Mouse (Mus musculus): ENCODE results near the gene Rhbdd1. TPM values are rescaled to one million over a fixed set of nuclear protein-coding genes. Genes with fewer than 3 reads are reported as not detected.
A peak's percentile ranks its signal among the peaks of the same experiment; 100 is the strongest.

The Rhbdd1 gene
- total RNA-seq, 2 experiments from 2014 or later = 6.3 to 7.1 TPM

DNA sequence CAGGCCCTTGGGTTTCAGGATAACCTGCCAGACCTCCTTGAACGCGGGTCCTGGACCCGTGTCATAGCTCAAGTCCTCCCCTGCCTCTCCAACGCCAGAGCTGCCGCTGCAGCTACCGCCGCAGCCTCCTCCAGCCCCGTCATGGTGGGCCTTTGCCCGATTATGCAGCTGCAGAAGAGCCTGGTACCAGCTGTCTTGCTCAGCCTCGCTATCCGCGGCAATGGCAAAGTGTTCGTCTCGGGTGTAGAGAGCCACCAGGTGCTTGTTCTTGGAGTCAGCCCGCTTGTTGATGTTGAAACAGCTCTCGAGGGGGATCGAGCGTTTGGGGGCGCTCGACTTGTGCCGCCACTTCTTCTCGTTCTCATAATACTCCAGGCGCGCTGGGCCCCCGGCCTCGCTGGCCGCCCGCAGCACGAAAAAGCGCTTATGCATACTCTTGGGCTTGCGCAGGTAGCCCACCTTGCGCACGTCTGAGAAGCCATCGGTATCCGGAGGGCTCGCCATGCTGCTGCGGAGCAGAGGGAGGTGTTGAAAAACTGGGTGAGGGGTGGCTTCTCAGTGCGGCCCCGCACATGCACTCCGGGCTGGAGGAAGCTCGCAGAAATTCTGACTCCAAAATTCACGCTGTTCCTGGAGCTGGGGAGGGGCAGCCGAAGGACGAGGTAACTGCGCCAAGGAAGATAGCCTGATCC is 26.1 kb upstream of the Rhbdd1 start:
- intact Hi-C loops (cut with DNase I) = loop anchor here (2.0 to 10.0 kb wide), 5 partner anchors 142 to 695 kb away; no protein-coding TSS in a partner anchor
- DNase-seq (ENCODE audit: low spot score in 2 of 2) = peak; percentile 79 to 80

DNA sequence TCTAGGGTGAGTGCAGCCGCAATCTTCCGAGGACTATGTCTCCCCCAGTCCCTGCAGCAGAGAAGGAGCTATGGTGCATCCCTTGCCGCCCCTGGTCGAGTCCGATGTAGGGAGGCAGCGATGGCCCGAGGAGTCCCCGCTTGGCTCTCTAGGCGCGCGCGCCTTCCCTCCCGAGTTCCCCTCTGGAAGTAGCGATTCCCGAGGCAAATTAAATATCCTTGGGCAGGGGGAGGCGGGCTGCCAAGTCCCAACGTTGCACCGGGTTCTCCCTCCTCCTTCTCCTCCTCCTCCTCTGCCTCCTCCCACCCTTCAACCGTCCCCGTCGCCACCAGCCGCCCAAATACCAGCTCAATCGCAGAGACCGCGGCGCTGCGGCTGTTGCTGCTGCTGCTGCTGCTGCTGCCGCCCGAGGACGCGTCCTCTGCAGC is 25.5 kb upstream of the Rhbdd1 start:
- intact Hi-C loops (cut with DNase I) = loop anchor here (1.0 to 10.0 kb wide), 5 partner anchors 7 to 696 kb away; no protein-coding TSS in a partner anchor
- DNase-seq (ENCODE audit: low spot score in 2 of 2) = peak; percentile 86

DNA sequence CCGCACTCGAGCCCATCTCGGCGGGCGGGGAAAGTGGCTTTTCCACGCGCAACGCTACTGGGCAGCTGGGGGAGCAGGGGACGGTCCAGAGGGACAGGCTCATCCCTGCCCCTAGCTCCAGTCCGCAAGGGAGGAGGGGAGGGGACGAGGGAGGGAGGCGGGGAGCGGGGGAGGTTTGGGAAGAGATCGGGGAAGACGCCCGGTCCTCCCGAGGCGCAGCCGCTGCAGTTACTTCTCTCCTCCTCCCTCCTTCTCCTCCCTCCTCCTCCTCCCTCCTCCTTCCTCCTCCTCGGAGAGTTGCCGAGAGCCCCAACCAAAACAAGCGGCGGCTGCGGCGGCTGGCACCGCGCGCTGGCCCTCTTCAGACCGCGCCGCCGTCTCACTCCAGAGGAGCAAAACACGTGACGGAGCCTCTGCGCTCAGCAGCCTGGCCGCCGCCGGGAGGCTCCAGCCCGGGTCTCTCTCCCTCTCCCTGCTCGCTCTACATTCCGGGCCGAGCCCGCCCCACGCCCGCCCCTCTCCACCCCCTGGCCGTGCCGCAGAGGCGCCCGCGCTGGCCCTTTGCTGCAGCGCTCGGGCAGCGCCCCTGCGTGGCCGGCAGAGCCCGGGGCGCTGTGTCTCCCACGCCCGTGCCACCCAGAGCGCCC is 25.0 kb upstream of the Rhbdd1 start, which contains the start of gene Irs1:
TSS of gene Irs1 (minus strand) at position 266 of the 647 bp plus-strand sequence.
- intact Hi-C loops (cut with DNase I) = loop anchor here (1.0 to 10.0 kb wide), 5 partner anchors 8 to 696 kb away; no protein-coding TSS in a partner anchor
- peak; percentile 87 to 91 for DNase-seq (ENCODE audit: low spot score in 2 of 2)

GRCm38 (mm10) chr1:82291930-82292712 is 24.1 kb upstream of the Rhbdd1 start:
- intact Hi-C loops (cut with DNase I) = loop anchor here (1.0 to 10.0 kb wide), 5 partner anchors 9 to 697 kb away; no protein-coding TSS in a partner anchor
- DNase-seq (ENCODE audit: low spot score in 2 of 2) = peak in 1 of 2 experiments; percentile 31

GRCm38 (mm10) chr1:82292771-82293170 is 23.5 kb upstream of the Rhbdd1 start:
- peak; percentile 75 to 91 for DNase-seq (ENCODE audit: low spot score in 2 of 2)
- intact Hi-C loops (cut with DNase I) = loop anchor here (5.0 to 10.0 kb wide), 3 partner anchors 140 to 698 kb away; no protein-coding TSS in a partner anchor

DNA sequence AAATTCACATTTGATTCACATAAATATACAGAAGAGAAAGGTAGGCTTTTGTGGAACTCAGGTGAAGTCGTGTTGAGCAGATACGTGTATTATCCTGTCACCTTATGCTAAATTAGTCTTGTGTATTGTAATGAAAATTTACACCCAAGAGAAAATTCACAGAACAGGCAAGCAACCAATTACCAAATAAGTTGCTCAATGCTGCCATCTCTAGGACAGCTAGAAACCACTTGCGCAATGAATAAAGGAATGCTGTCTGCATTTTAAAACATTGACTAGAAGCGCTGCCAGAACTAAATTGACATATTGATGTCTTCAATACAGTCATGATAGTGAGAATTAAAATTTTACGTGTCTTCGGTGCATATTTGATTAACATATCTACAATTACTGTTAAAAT is 22.1 kb upstream of the Rhbdd1 start:
- intact Hi-C loops (cut with DNase I) = loop anchor here (1.0 to 10.0 kb wide), 5 partner anchors 138 to 978 kb away; no protein-coding TSS in a partner anchor
- peak; percentile 45 to 66 for DNase-seq (ENCODE audit: low spot score in 2 of 2)

- intact Hi-C loops (cut with DNase I) = loop anchor here (10.0 kb wide), 1 partner anchor 704 kb away; no protein-coding TSS in a partner anchor
- DNase-seq (ENCODE audit: low spot score in 2 of 2) = no peak
These were observed 17.7 kb upstream of the Rhbdd1 start for GRCm38 (mm10) chr1:82298586-82298985.

GRCm38 (mm10) chr1:82304483-82304882 is 11.8 kb upstream of the Rhbdd1 start:
- no peak for DNase-seq (ENCODE audit: low spot score in 2 of 2)
- intact Hi-C loops (cut with DNase I) = no loop called here

- intact Hi-C loops (cut with DNase I) = loop anchor here (5.0 kb wide), 1 partner anchor 116 kb away; no protein-coding TSS in a partner anchor
- no peak for DNase-seq (ENCODE audit: low spot score in 2 of 2)
These were observed 484 bp downstream of the Rhbdd1 start for GRCm38 (mm10) chr1:82316746-82317126.

- intact Hi-C loops (cut with DNase I) = no loop called here
- DNase-seq (ENCODE audit: low spot score in 2 of 2) = peak; percentile 11 to 12
These were observed 4.2 kb downstream of the Rhbdd1 start for GRCm38 (mm10) chr1:82320456-82320855.

DNA sequence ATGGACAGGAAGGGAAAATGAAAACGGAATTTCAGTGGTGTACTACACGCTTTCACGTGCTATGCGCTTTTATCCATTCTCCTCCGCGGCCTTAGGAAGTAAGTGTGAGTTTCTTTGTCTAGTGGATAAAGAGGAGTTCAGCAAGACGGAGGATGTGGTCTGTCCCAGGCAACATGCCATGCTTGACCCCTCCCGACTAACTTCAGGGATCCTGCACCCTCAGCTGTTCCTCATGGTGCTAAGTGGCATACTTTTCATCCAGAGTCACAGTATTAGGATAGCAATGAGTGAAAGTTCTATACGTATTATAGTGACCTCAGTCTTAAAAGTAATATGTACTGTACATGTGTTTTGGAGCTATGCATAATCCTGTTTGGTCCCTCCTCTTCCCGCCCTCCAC is 4.6 kb downstream of the Rhbdd1 start:
- no peak for DNase-seq (ENCODE audit: low spot score in 2 of 2)
- intact Hi-C loops (cut with DNase I) = no loop called here

GRCm38 (mm10) chr1:82321441-82321840 is 5.2 kb downstream of the Rhbdd1 start:
- intact Hi-C loops (cut with DNase I) = no loop called here
- no peak for DNase-seq (ENCODE audit: low spot score in 2 of 2)

GRCm38 (mm10) chr1:82324131-82324785 is 8.0 kb downstream of the Rhbdd1 start:
- no peak for DNase-seq (ENCODE audit: low spot score in 2 of 2)
- intact Hi-C loops (cut with DNase I) = no loop called here

- intact Hi-C loops (cut with DNase I) = no loop called here
- no peak for DNase-seq (ENCODE audit: low spot score in 2 of 2)
These were observed 9.9 kb downstream of the Rhbdd1 start for GRCm38 (mm10) chr1:82326120-82326519.

GRCm38 (mm10) chr1:82328033-82328775 is 12.0 kb downstream of the Rhbdd1 start:
- intact Hi-C loops (cut with DNase I) = no loop called here
- no peak for DNase-seq (ENCODE audit: low spot score in 2 of 2)

- DNase-seq (ENCODE audit: low spot score in 2 of 2) = no peak
- intact Hi-C loops (cut with DNase I) = no loop called here
These were observed 13.1 kb downstream of the Rhbdd1 start for GRCm38 (mm10) chr1:82329237-82329953.

- intact Hi-C loops (cut with DNase I) = no loop called here
- DNase-seq (ENCODE audit: low spot score in 2 of 2) = no peak
These were observed 13.6 kb downstream of the Rhbdd1 start for GRCm38 (mm10) chr1:82329954-82330247.

GRCm38 (mm10) chr1:82334506-82334905 is 18.3 kb downstream of the Rhbdd1 start:
- no peak for DNase-seq (ENCODE audit: low spot score in 2 of 2)
- intact Hi-C loops (cut with DNase I) = no loop called here
